Mouse (Mus musculus) neural tube, embryonic 13.5 days (tissue): Measurements from ENCODE around the gene Ccl19. TPM values are rescaled to one million over a fixed set of nuclear protein-coding genes. Genes with fewer than 3 reads are reported as not detected.
"Not testable (repeated sequence)": the region's sequence is repeated elsewhere in the genome, so short reads cannot be mapped to it uniquely, and the experiment has no call there.

Source experiments
- ATAC-seq: fragments of 200-750 bp; cut with Nextera tagmentation; 2 replicates; pipeline ENCODE4 v1.8.0; 2017; ENCODE audit warnings: low read depth, mild to moderate bottlenecking, moderate TSS enrichment, moderate library complexity
- H3K27ac ChIP-seq: fragments of 300-500 bp; sonication (generic); replicated peaks from 2 replicates; pipeline ENCODE4 v1.5.1; 2015; ENCODE audit warnings: moderate library complexity, mild to moderate bottlenecking, inconsistent platforms
- H3K27me3 ChIP-seq: fragments of 300-500 bp; sonication (generic); 2 replicates; pipeline ENCODE4 v1.6.1; 2015; ENCODE audit warnings: mild to moderate bottlenecking, inconsistent platforms
- H3K36me3 ChIP-seq: fragments of 300-500 bp; sonication (generic); 2 replicates; pipeline ENCODE4 v1.6.1; 2015; ENCODE audit warnings: mild to moderate bottlenecking, inconsistent platforms
- H3K4me1 ChIP-seq: fragments of 300-500 bp; sonication (generic); replicated peaks from 2 replicates; pipeline ENCODE4 v1.6.1; 2015; ENCODE audit warnings: inconsistent platforms
- H3K4me2 ChIP-seq: fragments of 300-500 bp; sonication (generic); 2 replicates; pipeline ENCODE4 v1.6.1; 2015; ENCODE audit warnings: inconsistent platforms, mild to moderate bottlenecking, moderate library complexity
- H3K4me3 ChIP-seq: fragments of 300-500 bp; sonication (generic); 2 replicates; pipeline ENCODE4 v1.5.1; 2015; ENCODE audit warnings: mild to moderate bottlenecking, inconsistent platforms
- H3K9ac ChIP-seq: fragments of 300-500 bp; sonication (generic); 2 replicates; pipeline ENCODE4 v1.6.1; 2015; ENCODE audit warnings: moderate library complexity, mild to moderate bottlenecking, inconsistent platforms
- H3K9me3 ChIP-seq: fragments of 300-500 bp; sonication (generic); 2 replicates; pipeline ENCODE4 v1.6.1; 2016; ENCODE audit warnings: inconsistent platforms
- WGBS: fragments of 180-500 bp; shearing (Covaris S2); methylation state at CpG from one replicate; pipeline ENCODE4 v1.1.7; 2015; 5-methylcytosine and 5-hydroxymethylcytosine counted together
- polyA plus RNA-seq: library from polyadenylated mRNA; unstranded; fragments of >200 nt; fragmentation: Nextera tagmentation; extraction: Ambion mirVana; gene quantifications from 2 replicates; pipeline ENCODE4 v1.2.1, GENCODE M21; 2015

Ccl19 gene
- polyA plus RNA-seq, result not detected in 2 replicates

- not testable (repeated sequence) for H3K4me2 ChIP-seq, H3K9me3 ChIP-seq, H3K4me1 ChIP-seq, H3K27me3 ChIP-seq, H3K36me3 ChIP-seq, H3K4me3 ChIP-seq, ATAC-seq, H3K9ac ChIP-seq, H3K27ac ChIP-seq
- no CpG with 5 or more reads among the region's 6 CpGs for WGBS
These were observed at the start of gene Ccl19 for GRCm38 (mm10) chr4:42756477-42756876. Gene Ccl19 (minus strand): TSS chr4:42756577.

- ATAC-seq, H3K9ac ChIP-seq, H3K4me3 ChIP-seq, H3K4me2 ChIP-seq, H3K36me3 ChIP-seq, H3K27me3 ChIP-seq, H3K9me3 ChIP-seq, H3K27ac ChIP-seq, H3K4me1 ChIP-seq: not testable (repeated sequence)
- no CpG with 5 or more reads among the region's 5 CpGs for WGBS
These were observed 17.5 kb upstream of the Ccl19 start, which contains the start of gene Ccl21a for GRCm38 (mm10) chr4:42773893-42774292. Gene Ccl21a (minus strand): TSS chr4:42773993.

GRCm38 (mm10) chr4:42735245-42735644 is 21.1 kb downstream of the Ccl19 start, which contains the start of gene 4930578G10Rik:
Gene 4930578G10Rik (plus strand): TSS chr4:42735545.
- H3K36me3 ChIP-seq, H3K9me3 ChIP-seq, H3K27me3 ChIP-seq, H3K9ac ChIP-seq, H3K4me2 ChIP-seq, ATAC-seq, H3K27ac ChIP-seq, H3K4me1 ChIP-seq, H3K4me3 ChIP-seq: not testable (repeated sequence)
- no CpG with 5 or more reads among the region's 13 CpGs for WGBS

Other genes starting within 250 kb of the Ccl19 start
- gene Fam205a2, start 228.4 kb downstream of the Ccl19 start, polyA plus RNA-seq, result not detected in 2 replicates
- not detected in 2 replicates for gene Gm10591, start 144.4 kb downstream of the Ccl19 start, polyA plus RNA-seq
- not detected in 2 replicates for gene Gm2564, start 126.9 kb downstream of the Ccl19 start, polyA plus RNA-seq
- gene Ccl27b, start 101.3 kb downstream of the Ccl19 start, polyA plus RNA-seq, result not detected in 2 replicates
- not detected in 2 replicates for gene Il11ra2, start 94.7 kb downstream of the Ccl19 start, polyA plus RNA-seq
- gene 4930578G10Rik, start 21.0 kb downstream of the Ccl19 start, polyA plus RNA-seq, result 1.4 TPM in 1 of 2 replicates, not detected in the other
- gene Ccl21a, start 17.4 kb upstream of the Ccl19 start, polyA plus RNA-seq, result 0.93 and 2.1 TPM in 2 replicates
- gene Fam205a1, start 97.3 kb upstream of the Ccl19 start, polyA plus RNA-seq, result 0.06 TPM in 1 of 2 replicates, not detected in the other
- gene Gm12394, start 100.2 kb upstream of the Ccl19 start, polyA plus RNA-seq, result 0.45 and 0.59 TPM in 2 replicates
- gene Fam205c, start 117.7 kb upstream of the Ccl19 start, polyA plus RNA-seq, result 1.5 and 3.0 TPM in 2 replicates
- gene Phf24, start 160.1 kb upstream of the Ccl19 start, polyA plus RNA-seq, result 20.1 and 27.6 TPM in 2 replicates
- gene Dnajb5, start 193.2 kb upstream of the Ccl19 start, polyA plus RNA-seq, result 50.1 and 50.5 TPM in 2 replicates
- 0.57 and 1.3 TPM in 2 replicates for gene 1700022I11Rik, start 213.0 kb upstream of the Ccl19 start, polyA plus RNA-seq
- 526 and 554 TPM in 2 replicates for gene Vcp, start 243.9 kb upstream of the Ccl19 start, polyA plus RNA-seq